Mouse (Mus musculus): ENCODE data around the gene Cenpv. TPM values are rescaled to one million over a fixed set of nuclear protein-coding genes. Genes with fewer than 3 reads are reported as not detected.
"Not testable (repeated sequence)": the region's sequence is repeated elsewhere in the genome, so short reads cannot be mapped to it uniquely, and the experiment has no call there.

Gene Cenpv
- polyA plus RNA-seq, 1 experiment from 2014 or later = 19.7 TPM

DNA sequence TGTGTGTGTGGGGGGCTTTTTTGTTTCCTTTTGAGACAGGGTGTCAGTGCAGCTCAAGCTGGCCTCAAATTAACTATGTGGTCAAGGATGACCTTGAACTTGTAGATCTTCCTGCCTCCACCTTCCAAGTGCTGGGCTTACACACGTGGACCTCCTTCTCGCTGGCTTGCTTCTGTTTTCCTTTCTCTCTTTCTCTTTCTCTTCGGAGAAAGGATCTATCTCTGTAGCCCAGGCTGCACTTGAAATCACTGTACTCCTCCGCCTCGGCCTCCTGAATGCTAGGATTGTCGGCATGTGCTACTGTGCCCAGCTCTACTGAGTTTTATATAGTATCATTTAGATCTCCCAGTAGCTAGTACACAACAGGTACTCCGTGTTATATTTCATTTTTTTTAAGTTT is 1.5 kb downstream of the Cenpv start:
- H3K27me3 ChIP-seq (replicated peaks) = peaks cover 23% of the 10 kb centered on the region; the same call in 1 of the 2 replicates
- H3K36me3 ChIP-seq = 0 out of 2 replicates have a peak, but pooled peaks cover 3% of the 10 kb centered on the region
- H3K27ac ChIP-seq (ENCODE audit: poor library complexity, severe bottlenecking) = no peak overlapping the region
- 0 out of 2 replicates have a peak, but pooled peaks cover 3% of the 10 kb centered on the region for H3K4me1 ChIP-seq (replicated peaks)
- no peak overlapping the region for H3K4me3 ChIP-seq
- 44% methylated on average over 7 of the region's 7 CpGs for WGBS
- peak overlapping the region; percentile 10 for H3K4me2 ChIP-seq
- H3K9me3 ChIP-seq (replicated peaks) = no peaks in the 10 kb centered on the region
- H3K9ac ChIP-seq = no peak overlapping the region
- ATAC-seq (ENCODE audit: insufficient number of reproducible peaks, low FRiP score) = no peak

DNA sequence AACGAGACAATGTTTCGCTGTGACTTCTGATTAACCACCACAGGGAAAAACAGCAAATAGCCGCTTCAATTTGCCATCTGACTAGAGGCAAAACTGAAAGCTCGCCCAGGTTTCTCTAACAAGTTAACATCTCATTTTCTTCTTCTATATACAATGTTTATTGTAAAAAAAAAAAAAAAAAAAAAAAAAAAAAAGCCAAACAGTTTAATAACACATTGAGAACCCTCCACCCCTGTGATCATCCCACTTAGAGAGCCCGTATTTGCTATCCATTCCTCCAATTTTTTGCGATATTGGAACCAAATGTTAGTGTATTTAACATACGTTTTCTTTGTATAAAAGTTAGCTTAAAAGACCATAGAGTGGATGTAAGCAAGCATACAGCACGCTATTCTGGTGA is 2.0 kb downstream of the Cenpv start:
- 0 out of 2 replicates have a peak, but pooled peaks cover 3% of the 10 kb centered on the region for H3K36me3 ChIP-seq
- no peak overlapping the region for H3K9ac ChIP-seq
- H3K4me3 ChIP-seq = no peak overlapping the region
- no peaks in the 10 kb centered on the region for H3K9me3 ChIP-seq (replicated peaks)
- no peak overlapping the region for H3K27ac ChIP-seq (ENCODE audit: poor library complexity, severe bottlenecking)
- no peak overlapping the region for H3K4me2 ChIP-seq
- H3K27me3 ChIP-seq (replicated peaks) = peaks cover 23% of the 10 kb centered on the region; the same call in 1 of the 2 replicates
- H3K4me1 ChIP-seq (replicated peaks) = 0 out of 2 replicates have a peak, but pooled peaks cover 3% of the 10 kb centered on the region
- 91% methylated on average over 8 of the region's 8 CpGs for WGBS
- ATAC-seq (ENCODE audit: insufficient number of reproducible peaks, low FRiP score) = no peak

DNA sequence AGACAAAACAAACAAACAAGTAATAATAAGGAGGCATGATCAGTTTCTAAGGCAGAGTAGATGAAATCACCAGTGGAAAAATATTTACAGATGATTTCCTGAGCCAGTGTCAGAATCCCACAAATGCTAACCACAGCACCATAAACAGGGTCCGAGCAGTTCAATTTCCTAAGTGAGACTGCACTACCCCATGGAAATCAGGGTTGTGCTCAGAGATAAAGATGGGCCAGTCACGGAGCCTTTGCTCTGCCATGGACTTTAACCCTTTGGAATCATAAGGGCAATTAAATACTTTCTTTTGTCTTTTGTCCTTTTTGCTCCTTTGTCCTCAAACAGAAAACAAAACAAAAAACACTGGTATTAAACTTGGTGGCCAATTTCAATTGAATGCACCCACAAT is 16.8 kb downstream of the Cenpv start:
- no peak for ATAC-seq (ENCODE audit: insufficient number of reproducible peaks, low FRiP score)
- no peak overlapping the region for H3K9ac ChIP-seq
- H3K36me3 ChIP-seq = no peaks in the 10 kb centered on the region
- WGBS = 26% methylated on average over 2 of the region's 2 CpGs
- H3K9me3 ChIP-seq (replicated peaks) = no peaks in the 10 kb centered on the region
- H3K4me1 ChIP-seq (replicated peaks) = 0 out of 2 replicates have a peak, but pooled peaks cover 4% of the 10 kb centered on the region
- H3K4me2 ChIP-seq = no peak overlapping the region
- H3K27ac ChIP-seq (ENCODE audit: poor library complexity, severe bottlenecking) = no peak overlapping the region
- no peak overlapping the region for H3K4me3 ChIP-seq
- no peaks in the 10 kb centered on the region for H3K27me3 ChIP-seq (replicated peaks)

DNA sequence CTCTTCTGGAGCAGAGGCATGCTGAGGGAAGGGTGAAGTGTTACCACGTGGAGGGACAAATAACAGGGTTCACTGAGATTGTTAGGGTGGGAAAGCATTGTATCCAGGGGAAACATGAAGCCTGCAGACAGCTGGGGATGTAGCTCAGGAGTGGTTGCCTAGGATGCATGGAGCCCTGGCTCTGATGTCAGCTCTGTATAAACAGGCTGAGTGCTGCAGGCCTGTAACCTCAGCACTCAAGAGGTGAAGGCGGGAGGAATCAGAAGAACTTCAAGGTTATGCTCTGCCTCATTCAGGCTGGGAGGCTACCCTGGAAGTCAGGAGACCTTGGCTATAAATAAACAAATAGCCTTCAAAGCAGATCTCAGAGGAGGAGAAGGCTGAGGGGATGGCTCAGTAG is 20.1 kb downstream of the Cenpv start:
- H3K4me3 ChIP-seq = no peak overlapping the region
- no peaks in the 10 kb centered on the region for H3K27me3 ChIP-seq (replicated peaks)
- H3K4me2 ChIP-seq = no peak overlapping the region
- H3K4me1 ChIP-seq (replicated peaks) = 0 out of 2 replicates have a peak, but pooled peaks cover 4% of the 10 kb centered on the region
- WGBS = 27% methylated on average over 2 of the region's 2 CpGs
- ATAC-seq (ENCODE audit: insufficient number of reproducible peaks, low FRiP score) = no peak
- no peaks in the 10 kb centered on the region for H3K9me3 ChIP-seq (replicated peaks)
- H3K27ac ChIP-seq (ENCODE audit: poor library complexity, severe bottlenecking) = no peak overlapping the region
- no peaks in the 10 kb centered on the region for H3K36me3 ChIP-seq
- H3K9ac ChIP-seq = no peak overlapping the region

DNA sequence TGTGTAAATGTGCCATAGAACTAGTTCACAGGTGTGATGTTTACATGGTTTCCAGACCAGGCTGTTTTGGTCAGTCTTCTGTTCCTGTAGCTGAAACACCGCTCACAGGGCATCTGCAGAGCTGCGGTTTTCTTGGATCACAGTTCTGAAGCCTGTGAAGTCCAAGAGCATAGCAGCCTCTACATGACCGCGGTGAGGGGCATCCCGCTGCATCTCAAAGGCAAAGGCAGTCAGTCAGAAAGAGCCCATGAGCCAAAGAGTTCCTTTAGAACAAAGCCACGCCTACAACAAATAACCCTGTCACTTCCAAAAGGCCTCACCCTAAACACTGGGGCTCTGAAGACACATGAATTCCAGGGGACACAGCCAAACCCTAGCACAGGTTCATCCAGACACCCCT is 25.8 kb downstream of the Cenpv start:
- ATAC-seq (ENCODE audit: insufficient number of reproducible peaks, low FRiP score) = no peak
- H3K4me2 ChIP-seq = no peak overlapping the region
- H3K27me3 ChIP-seq (replicated peaks) = no peaks in the 10 kb centered on the region

DNA sequence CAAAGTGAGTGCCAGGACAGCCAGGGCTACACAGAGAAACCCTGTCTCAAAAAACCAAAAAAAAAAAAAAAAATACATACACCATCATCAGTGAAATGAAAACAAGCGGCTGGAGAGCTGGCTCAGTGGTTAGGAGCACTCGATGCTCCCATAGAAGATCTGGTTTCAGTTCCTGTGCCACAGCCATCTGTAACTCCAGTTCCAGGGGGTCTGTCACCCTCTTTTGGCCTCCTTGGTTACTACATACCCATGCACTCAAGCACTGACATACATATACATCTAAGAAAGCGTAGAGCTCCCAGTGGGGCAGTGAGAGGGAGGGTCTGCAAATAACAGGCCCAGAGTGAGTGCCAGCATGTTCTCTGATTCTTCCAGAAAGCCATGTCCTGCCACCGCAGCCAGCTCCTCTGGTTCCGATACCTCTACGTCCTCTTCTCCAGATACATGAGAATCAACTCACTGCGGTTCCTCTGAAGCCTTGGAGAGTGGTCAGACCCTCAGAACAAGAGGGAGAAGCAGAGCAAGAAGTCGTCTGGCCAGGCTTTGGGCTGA is 26.5 kb downstream of the Cenpv start:
- Histone ChIP-seq H3K4me1 (replicated peaks) (no peaks in the 10 kb centered on the region), H3K36me3 (peaks cover 10% of the 10 kb centered on the region; the same call in 1 of the 2 replicates), H3K9me3 (replicated peaks) (no peaks in the 10 kb centered on the region), H3K27ac (ENCODE audit: poor library complexity, severe bottlenecking) (no peak overlapping the region), H3K4me2 (no peak overlapping the region), H3K4me3 (no peak overlapping the region), H3K27me3 (replicated peaks) (no peaks in the 10 kb centered on the region), H3K9ac (no peak overlapping the region)
- WGBS = 85% methylated on average over 8 of the region's 8 CpGs
- ATAC-seq (ENCODE audit: insufficient number of reproducible peaks, low FRiP score) = no peak

More for the DNA sequence above, 25.8 kb downstream of the Cenpv start:
- Histone ChIP-seq H3K9ac (no peak overlapping the region), H3K4me1 (replicated peaks) (no peaks in the 10 kb centered on the region), H3K4me3 (no peak overlapping the region), H3K9me3 (replicated peaks) (no peaks in the 10 kb centered on the region), H3K36me3 (peaks cover 10% of the 10 kb centered on the region; the same call in 1 of the 2 replicates), H3K27ac (ENCODE audit: poor library complexity, severe bottlenecking) (no peak overlapping the region)
- WGBS = 72% methylated on average over 6 of the region's 6 CpGs

DNA sequence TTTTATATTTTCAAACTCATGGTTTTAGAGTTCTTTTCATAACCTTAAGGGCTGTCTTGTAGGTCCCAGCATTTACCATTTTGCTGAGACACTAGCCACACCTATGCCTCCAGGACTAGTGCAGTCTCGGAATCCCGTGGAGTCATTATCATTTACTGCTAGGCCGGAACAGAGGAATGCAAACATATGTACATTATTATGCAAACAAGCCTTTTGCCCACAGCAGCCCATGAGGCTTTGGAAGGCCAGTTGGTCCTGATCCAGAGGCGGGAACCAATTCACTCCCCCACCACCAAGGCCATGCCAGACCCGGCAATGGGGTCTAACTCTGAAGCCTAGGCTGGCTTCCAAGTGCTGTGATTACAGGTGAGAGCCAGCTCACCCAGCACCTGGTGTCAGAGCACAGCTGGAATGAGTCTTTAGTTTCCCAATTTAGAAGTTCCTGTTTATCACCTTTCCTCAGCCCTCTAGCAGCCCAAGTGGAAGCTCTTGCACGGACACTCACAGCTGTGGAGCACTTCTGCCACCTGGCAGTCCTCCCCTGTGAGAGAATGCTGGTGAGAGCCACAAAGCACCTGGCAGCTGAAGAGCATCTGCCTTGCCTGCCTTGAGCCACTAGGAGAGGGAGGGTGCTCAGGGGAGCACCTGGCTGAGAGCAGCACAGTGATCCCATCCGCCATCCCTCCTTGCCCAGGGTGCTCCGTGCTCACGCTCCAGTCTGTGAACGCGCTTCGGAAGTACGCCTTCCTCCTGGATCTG is 27.4 kb downstream of the Cenpv start:
- H3K4me3 ChIP-seq = no peak overlapping the region
- no peak overlapping the region for H3K4me2 ChIP-seq
- WGBS = 82% methylated on average over 13 of the region's 13 CpGs
- no peak overlapping the region for H3K27ac ChIP-seq (ENCODE audit: poor library complexity, severe bottlenecking)
- no peaks in the 10 kb centered on the region for H3K4me1 ChIP-seq (replicated peaks)
- ATAC-seq (ENCODE audit: insufficient number of reproducible peaks, low FRiP score) = no peak
- no peak overlapping the region for H3K9ac ChIP-seq
- no peaks in the 10 kb centered on the region for H3K9me3 ChIP-seq (replicated peaks)
- H3K27me3 ChIP-seq (replicated peaks) = no peaks in the 10 kb centered on the region
- H3K36me3 ChIP-seq = peaks cover 10% of the 10 kb centered on the region; the same call in 1 of the 2 replicates

DNA sequence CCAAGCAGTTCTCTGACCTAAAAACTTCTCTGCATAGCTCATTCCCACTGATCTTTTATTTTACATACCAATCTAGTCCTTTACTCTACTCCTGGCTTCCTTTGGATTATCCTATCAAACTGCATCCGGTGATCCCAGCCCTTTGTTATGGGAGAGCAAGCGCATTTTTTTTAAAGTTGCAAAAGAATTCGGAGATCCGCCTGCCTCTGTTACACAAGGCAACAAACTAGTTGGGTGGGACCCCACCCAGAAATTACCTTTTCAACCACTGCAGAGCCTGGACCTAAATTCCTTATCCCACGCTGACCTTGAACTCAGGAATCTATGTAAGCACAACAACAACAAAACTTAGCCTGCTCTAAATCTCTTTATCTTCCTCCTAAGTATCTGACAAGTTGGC is 28.1 kb downstream of the Cenpv start:
- Histone ChIP-seq H3K4me3 (no peak overlapping the region), H3K9me3 (replicated peaks) (no peaks in the 10 kb centered on the region), H3K9ac (no peak overlapping the region), H3K36me3 (peaks cover 10% of the 10 kb centered on the region; the same call in 1 of the 2 replicates), H3K4me2 (no peak overlapping the region), H3K27ac (ENCODE audit: poor library complexity, severe bottlenecking) (no peak overlapping the region), H3K4me1 (replicated peaks) (no peaks in the 10 kb centered on the region), H3K27me3 (replicated peaks) (no peaks in the 10 kb centered on the region)
- WGBS = 84% methylated on average over 5 of the region's 5 CpGs
- ATAC-seq (ENCODE audit: insufficient number of reproducible peaks, low FRiP score) = no peak

DNA sequence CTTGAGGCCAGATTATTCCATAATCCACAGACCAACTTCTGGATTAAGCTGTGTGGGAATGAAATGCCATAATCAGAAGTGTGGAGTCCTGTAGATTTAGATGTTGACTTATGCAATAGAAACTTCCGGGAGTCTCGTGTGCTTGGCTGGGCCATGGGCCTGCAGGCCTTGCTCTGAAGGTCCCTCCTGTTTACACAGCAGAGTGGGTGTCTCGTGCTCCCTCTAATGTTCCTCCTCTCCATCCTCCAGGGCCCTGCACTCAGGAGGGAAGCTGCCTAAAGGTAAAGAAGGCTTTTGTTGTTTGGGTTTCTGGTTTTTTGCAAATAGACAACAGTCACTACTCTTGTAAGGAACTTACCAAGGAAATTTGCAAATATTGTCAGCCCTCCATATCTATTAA is 29.5 kb downstream of the Cenpv start:
- Histone ChIP-seq H3K27me3 (replicated peaks) (no peaks in the 10 kb centered on the region), H3K4me1 (replicated peaks) (no peaks in the 10 kb centered on the region), H3K4me3 (no peak overlapping the region), H3K9ac (no peak overlapping the region), H3K27ac (ENCODE audit: poor library complexity, severe bottlenecking) (no peak overlapping the region), H3K36me3 (peaks cover 10% of the 10 kb centered on the region; the same call in 1 of the 2 replicates), H3K9me3 (replicated peaks) (no peaks in the 10 kb centered on the region), H3K4me2 (no peak overlapping the region)
- no peak for ATAC-seq (ENCODE audit: insufficient number of reproducible peaks, low FRiP score)
- 72% methylated on average over 3 of the region's 3 CpGs for WGBS

DNA sequence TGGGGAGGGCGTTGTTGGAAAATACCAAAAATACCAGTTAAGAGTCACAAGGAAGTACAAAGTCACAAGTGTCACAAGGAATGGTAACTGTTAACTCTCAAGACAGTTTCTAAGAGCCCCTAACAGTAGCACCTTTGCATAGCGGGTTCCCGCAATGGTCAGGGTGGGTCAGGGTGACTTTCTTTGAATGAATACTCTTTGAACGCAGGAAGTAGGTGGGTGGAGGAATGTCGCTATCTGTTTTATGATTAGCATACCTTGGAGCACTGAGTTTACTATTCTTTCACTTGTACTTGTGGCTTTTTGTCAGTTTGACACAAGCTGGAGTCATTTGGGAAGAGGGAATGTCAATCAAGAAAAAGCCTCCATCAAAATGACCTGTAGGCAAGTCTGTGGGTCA is 30.2 kb downstream of the Cenpv start:
- H3K9me3 ChIP-seq (replicated peaks); H3K27ac ChIP-seq (ENCODE audit: poor library complexity, severe bottlenecking); H3K4me3 ChIP-seq; H3K4me1 ChIP-seq (replicated peaks); H3K4me2 ChIP-seq; H3K9ac ChIP-seq; ATAC-seq (ENCODE audit: insufficient number of reproducible peaks, low FRiP score); H3K27me3 ChIP-seq (replicated peaks): not testable (repeated sequence)
- peaks cover 10% of the 10 kb centered on the region; the same call in 1 of the 2 replicates for H3K36me3 ChIP-seq
- 86% methylated on average over 5 of the region's 5 CpGs for WGBS

DNA sequence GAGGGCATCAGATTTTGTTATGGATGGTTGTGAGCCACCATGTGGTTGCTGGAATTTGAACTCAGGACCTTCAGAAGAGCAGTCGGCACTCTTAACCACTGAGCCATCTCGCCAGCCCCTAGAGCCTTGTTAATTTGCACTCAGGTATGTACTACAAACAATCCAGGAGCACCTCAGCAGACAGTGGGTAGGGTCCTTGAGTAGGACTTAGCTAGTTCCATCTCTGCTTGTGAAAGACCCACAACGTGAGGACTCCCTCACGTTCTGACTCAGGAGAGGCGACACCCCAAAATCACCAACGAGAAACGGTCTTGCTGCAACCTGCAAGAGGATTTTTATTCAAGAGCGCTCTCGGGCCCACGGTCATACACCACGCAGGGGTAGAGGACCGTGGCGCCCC is 30.7 kb downstream of the Cenpv start:
- not testable (repeated sequence) for H3K4me2 ChIP-seq; H3K27ac ChIP-seq (ENCODE audit: poor library complexity, severe bottlenecking); H3K27me3 ChIP-seq (replicated peaks); H3K9ac ChIP-seq; H3K9me3 ChIP-seq (replicated peaks); H3K4me3 ChIP-seq; ATAC-seq (ENCODE audit: insufficient number of reproducible peaks, low FRiP score); H3K4me1 ChIP-seq (replicated peaks)
- peaks cover 11% of the 10 kb centered on the region; the same call in 1 of the 2 replicates for H3K36me3 ChIP-seq
- WGBS = 91% methylated on average over 13 of the region's 13 CpGs
